Mouse (Mus musculus): ENCODE results near the gene Rexo4.

GRCm38 (mm10) chr2:26950411-26950810 is 13.8 kb downstream of the Rexo4 start:
- TF ChIP-seq CTCF (IDR thresholded peaks at IDR 0.05; ENCODE audit: insufficient read depth, low read depth, low read length), result no peak
- no peak for TF ChIP-seq POLR2A (IDR thresholded peaks at IDR 0.05; ENCODE audit: insufficient read depth, low read depth, low read length)
